Comparison of ENCODE assay signal across 10 mouse cellular contexts in the genomic region with DNA sequence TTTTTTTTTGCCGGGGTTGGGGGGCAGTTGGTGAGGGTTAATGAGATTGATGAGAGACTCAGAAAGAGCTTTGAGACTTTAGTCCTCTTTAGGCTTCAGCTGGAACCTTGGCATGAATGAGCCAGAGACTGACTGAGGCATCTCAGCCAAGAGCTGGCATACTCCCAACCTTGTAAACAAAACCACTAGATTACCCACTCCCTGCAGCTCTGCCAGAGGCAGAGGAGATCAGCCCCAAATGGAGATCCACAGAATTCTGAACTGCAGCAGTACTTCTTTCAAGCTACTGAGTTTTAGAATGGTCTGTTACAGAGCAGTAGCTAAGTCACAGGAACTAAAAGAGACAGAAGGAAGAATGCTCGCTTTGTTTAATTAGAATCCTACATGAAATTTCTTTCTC. TPM values are rescaled to one million over a fixed set of nuclear protein-coding genes. Genes with fewer than 3 reads are reported as not detected.
DNase-seq lines count a peak whose midpoint lies in the region; ATAC-seq and TF ChIP-seq lines count a peak whose summit lies in the region.
"Had no signal": no experiment of that assay in that cellular context is flagged by ENCODE, and none has a peak within 500 bp of the region (broad histone marks: within the 10 kb centered on the region; RNA-seq: fewer than 3 reads in every experiment).

No protein-coding gene starts in this region.

- WGBS in cerebellum, adult 2 months: 35% methylated on average over 2 of the region's 2 CpGs
- WGBS in intestine, embryonic 16.5 days: 82% methylated on average over 2 of the region's 2 CpGs
- WGBS in kidney, embryonic 15.5 days: 81% methylated on average over 2 of the region's 2 CpGs

- no peak overlapping the region for H3K9ac ChIP-seq in intestine, embryonic 16.5 days (ENCODE audit: low read depth, low read length)
- no peak overlapping the region for H3K9ac ChIP-seq in kidney, embryonic 15.5 days

- H3K9me3 ChIP-seq in intestine, embryonic 16.5 days (ENCODE audit: control insufficient read depth, low read length): no peaks in the 10 kb centered on the region
- H3K9me3 ChIP-seq in kidney, embryonic 15.5 days (replicated peaks): no peaks in the 10 kb centered on the region

- H3K36me3 ChIP-seq in intestine, embryonic 16.5 days (ENCODE audit: control insufficient read depth, insufficient read depth, low read length): no peaks in the 10 kb centered on the region
- peaks cover 8% of the 10 kb centered on the region for H3K36me3 ChIP-seq in kidney, embryonic 15.5 days

- ATAC-seq in erythroblast, adult 5-6 weeks (replicated peaks; ENCODE audit: low FRiP score, poor library complexity, severe bottlenecking): no peak
- no peak for ATAC-seq in intestine, embryonic 16.5 days
- ATAC-seq in kidney, embryonic 15.5 days (replicated peaks; ENCODE audit: low FRiP score): no peak

- no peaks in the 10 kb centered on the region for H3K4me1 ChIP-seq in cerebellum, adult 2 months (ENCODE audit: control insufficient read depth, insufficient read depth, low read length)
- H3K4me1 ChIP-seq in intestine, embryonic 16.5 days (ENCODE audit: control insufficient read depth, insufficient read depth, low read length): no peaks in the 10 kb centered on the region
- no peaks in the 10 kb centered on the region for H3K4me1 ChIP-seq in kidney, embryonic 15.5 days

- H3K27ac ChIP-seq in cerebellum, adult 2 months (ENCODE audit: insufficient read depth, low read length): no peak overlapping the region
- H3K27ac ChIP-seq in intestine, embryonic 16.5 days (ENCODE audit: low read length): no peak overlapping the region
- no peak overlapping the region for H3K27ac ChIP-seq in kidney, embryonic 15.5 days

- intact Hi-C loops in heart, postnatal 14 days (cut with DNase I): no loop called here
- intact Hi-C loops in heart, postnatal 25 days (cut with DNase I): no loop called here

- TF ChIP-seq POLR2A in cerebellum, adult 2 months (IDR thresholded peaks at IDR 0.05; ENCODE audit: borderline replicate concordance, insufficient read depth, low read length): no peak

- H3K4me2 ChIP-seq in intestine, embryonic 16.5 days (ENCODE audit: low read depth, low read length): no peak overlapping the region
- H3K4me2 ChIP-seq in kidney, embryonic 15.5 days: no peak overlapping the region

- no peak for TF ChIP-seq CTCF in cerebellum, adult 2 months (IDR thresholded peaks at IDR 0.05; ENCODE audit: borderline replicate concordance, insufficient read depth, low read depth, low read length)

- DNase-seq in heart, postnatal 14 days: peak; percentile 34 to 67
- no peak for DNase-seq in heart, postnatal 25 days (ENCODE audit: low spot score)
- peak; percentile 72 for DNase-seq in Muller cell, postnatal 12 days (ENCODE audit: inconsistent ontology term)
- peak; percentile 42 to 77 for DNase-seq in cerebellum, adult 2 months
- peak; percentile 38 to 63 for DNase-seq in layer of hippocampus, postnatal 10 days (ENCODE audit: low spot score in 2 of 2)

- H3K27me3 ChIP-seq in cerebellum, adult 2 months (ENCODE audit: control insufficient read depth, insufficient read depth, low read length): no peaks in the 10 kb centered on the region
- no peaks in the 10 kb centered on the region for H3K27me3 ChIP-seq in intestine, embryonic 16.5 days (replicated peaks; ENCODE audit: control insufficient read depth, insufficient read depth, low read length)
- H3K27me3 ChIP-seq in kidney, embryonic 15.5 days: no peaks in the 10 kb centered on the region

- H3K4me3 ChIP-seq in cerebellum, adult 2 months (replicated peaks; ENCODE audit: insufficient read depth, low read depth, low read length): no peak overlapping the region
- H3K4me3 ChIP-seq in intestine, embryonic 16.5 days (ENCODE audit: low read length): no peak overlapping the region
- H3K4me3 ChIP-seq in kidney, embryonic 15.5 days (replicated peaks): no peak overlapping the region
- H3K4me3 ChIP-seq: erythroblast, embryonic 14.5 days had no signal

RNA-seq across cellular contexts. Expression of gene Sycp3, which starts 8.1 kb away (rescaled TPM):
- not detected for total RNA-seq in heart, postnatal 14 days (2021)
- not detected for total RNA-seq in heart, postnatal 25 days (2021)
- polyA plus RNA-seq in cerebellum, adult 2 months (2012; rRNA removed): 0.33 and 0.54 TPM in 2 replicates
- total RNA-seq in layer of hippocampus, postnatal 10 days (2021): under 1 TPM; 0.60 to 0.64 TPM
- total RNA-seq in erythroblast, adult 5-6 weeks (2015; ENCODE audit: low replicate concordance): not detected in 2 replicates
- not detected in 2 replicates for total RNA-seq in erythroblast, adult 5-6 weeks (2017; ENCODE audit: low replicate concordance)
- 1.0 and 1.6 TPM in 2 replicates for polyA plus RNA-seq in intestine, embryonic 16.5 days (2015; fragmentation: Nextera tagmentation; extraction: Ambion mirVana)
- polyA plus RNA-seq in kidney, embryonic 15.5 days (2015; fragmentation: Nextera tagmentation; extraction: Ambion mirVana): 0.23 and 0.24 TPM in 2 replicates
- total RNA-seq: neutrophil, adult 5-6 weeks had no signal
- polyA plus RNA-seq: erythroblast, embryonic 14.5 days had no signal

RNA-seq across cellular contexts. Expression of gene Chpt1, which starts 52.7 kb away (rescaled TPM):
- total RNA-seq in heart, postnatal 14 days (2021): 100 to 1,000 TPM; 252 to 257 TPM
- total RNA-seq in heart, postnatal 25 days (2021): 100 to 1,000 TPM; 304 to 315 TPM
- polyA plus RNA-seq in cerebellum, adult 2 months (2012; rRNA removed): 38.9 and 40.6 TPM in 2 replicates
- 10 to 100 TPM; 30.4 to 31.4 TPM for total RNA-seq in layer of hippocampus, postnatal 10 days (2021)
- total RNA-seq in erythroblast, adult 5-6 weeks (2015; ENCODE audit: low replicate concordance): 0.77 and 4.4 TPM in 2 replicates
- total RNA-seq in erythroblast, adult 5-6 weeks (2017; ENCODE audit: low replicate concordance): 2.0 and 3.3 TPM in 2 replicates
- 51.1 and 65.7 TPM in 2 replicates for polyA plus RNA-seq in intestine, embryonic 16.5 days (2015; fragmentation: Nextera tagmentation; extraction: Ambion mirVana)
- 42.5 and 55.4 TPM in 2 replicates for polyA plus RNA-seq in kidney, embryonic 15.5 days (2015; fragmentation: Nextera tagmentation; extraction: Ambion mirVana)

Comparison
In these comparisons a context has a peak if more than half of its experiments do, and no peak if none do; other contexts are left out.
1. RNA of gene Chpt1, which starts 52.7 kb away (total RNA-seq): 304 to 315 TPM in heart, postnatal 25 days, 252 to 257 TPM in heart, postnatal 14 days and 30.4 to 31.4 TPM in layer of hippocampus, postnatal 10 days; 0.77 to 4.4 TPM in erythroblast, adult 5-6 weeks; every median in the first group is over 4 times any median in the second.